Mouse (Mus musculus) NIH3T3 (cell line): ENCODE data around the gene Iqgap2.

Experiments used
- DNase-seq: peaks from one replicate; pipeline ENCODE4 v3.0.0-alpha.2; 2012; ENCODE audit warnings: low read depth

Gene Iqgap2

GRCm38 (mm10) chr13:95712570-95713268 is 179.0 kb downstream of the Iqgap2 start:
- DNase-seq: no peak

GRCm38 (mm10) chr13:95712054-95712453 is 179.7 kb downstream of the Iqgap2 start:
- no peak for DNase-seq

GRCm38 (mm10) chr13:95705589-95705988 is 186.1 kb downstream of the Iqgap2 start:
- DNase-seq: no peak

- DNase-seq: no peak
These were observed 188.3 kb downstream of the Iqgap2 start for GRCm38 (mm10) chr13:95703376-95703775.

- no peak for DNase-seq
These were observed 193.8 kb downstream of the Iqgap2 start for GRCm38 (mm10) chr13:95697874-95698273.

GRCm38 (mm10) chr13:95696654-95697163 is 195.0 kb downstream of the Iqgap2 start, which contains the start of gene F2rl2:
TSS of gene F2rl2 (plus strand) at chr13:95696853.
- no peak for DNase-seq

GRCm38 (mm10) chr13:95696120-95696653 is 195.5 kb downstream of the Iqgap2 start:
- DNase-seq: no peak

- no peak for DNase-seq
These were observed 199.5 kb downstream of the Iqgap2 start for GRCm38 (mm10) chr13:95692201-95692600.

DNA sequence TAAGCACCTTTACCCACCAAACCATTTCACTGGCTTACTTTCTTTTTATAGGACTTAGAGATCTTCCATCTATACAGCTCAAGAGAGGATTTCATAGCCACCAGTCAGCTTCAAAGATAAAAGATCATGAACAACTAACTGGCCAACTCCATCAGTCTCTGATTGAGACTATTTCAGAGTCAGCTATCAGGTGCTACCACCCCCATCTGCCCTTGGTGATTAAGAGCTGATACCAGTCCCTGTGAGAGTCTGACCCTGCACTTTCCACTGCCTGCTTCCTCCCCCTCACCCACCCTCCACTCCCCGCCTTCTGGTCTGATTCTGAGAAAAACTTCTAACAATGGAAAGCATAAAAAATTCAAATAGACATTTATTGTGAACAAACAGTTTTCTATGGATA is 203.1 kb downstream of the Iqgap2 start:
- no peak for DNase-seq

DNA sequence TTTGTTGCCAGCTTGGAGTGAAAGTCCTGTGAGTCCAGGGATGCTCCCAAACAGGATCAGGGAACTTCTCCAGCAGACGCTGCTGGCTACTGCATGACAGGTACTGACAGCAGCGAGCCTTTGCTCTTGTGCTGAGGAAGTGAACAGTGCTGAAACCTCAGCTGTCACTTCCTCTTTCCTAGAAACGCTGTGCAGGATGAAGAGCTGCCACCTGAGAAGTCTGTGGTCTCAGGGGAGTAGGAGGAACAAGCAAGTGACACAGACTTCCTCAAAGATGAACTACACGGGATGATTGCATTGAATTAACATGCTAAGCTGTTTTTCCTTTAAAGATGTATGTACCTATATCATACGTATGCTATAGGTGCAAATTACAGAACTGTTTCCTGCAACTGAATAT is 206.0 kb downstream of the Iqgap2 start:
- no peak for DNase-seq

DNA sequence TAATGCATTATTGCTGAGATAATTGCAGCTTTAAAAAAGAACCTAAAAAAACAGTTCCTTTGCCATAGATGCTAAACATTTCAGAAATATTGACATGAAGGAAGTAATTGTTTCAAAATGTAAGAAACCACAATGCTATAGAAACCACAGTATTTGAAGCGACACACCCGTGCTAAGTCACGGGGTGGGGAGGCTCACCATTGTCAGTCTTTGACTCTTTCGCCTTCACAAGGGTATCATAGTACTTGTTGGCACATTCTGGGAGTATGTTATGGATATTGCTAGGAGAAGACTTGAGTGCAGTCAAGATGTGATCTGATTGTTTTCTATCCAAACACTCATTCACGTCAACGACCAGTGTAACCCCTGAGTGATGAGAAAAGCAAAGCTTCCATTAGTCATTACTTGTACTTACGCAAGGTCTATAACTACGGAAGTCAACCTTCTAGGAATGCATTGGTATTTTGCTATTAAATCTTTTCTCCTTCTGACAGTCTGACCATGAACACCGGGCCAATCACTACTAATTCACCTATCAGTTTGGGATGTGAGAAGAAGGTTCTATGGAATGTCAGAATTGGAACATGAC is 207.0 kb downstream of the Iqgap2 start:
- no peak for DNase-seq

GRCm38 (mm10) chr13:95679491-95679941 is 212.2 kb downstream of the Iqgap2 start:
- no peak for DNase-seq

DNA sequence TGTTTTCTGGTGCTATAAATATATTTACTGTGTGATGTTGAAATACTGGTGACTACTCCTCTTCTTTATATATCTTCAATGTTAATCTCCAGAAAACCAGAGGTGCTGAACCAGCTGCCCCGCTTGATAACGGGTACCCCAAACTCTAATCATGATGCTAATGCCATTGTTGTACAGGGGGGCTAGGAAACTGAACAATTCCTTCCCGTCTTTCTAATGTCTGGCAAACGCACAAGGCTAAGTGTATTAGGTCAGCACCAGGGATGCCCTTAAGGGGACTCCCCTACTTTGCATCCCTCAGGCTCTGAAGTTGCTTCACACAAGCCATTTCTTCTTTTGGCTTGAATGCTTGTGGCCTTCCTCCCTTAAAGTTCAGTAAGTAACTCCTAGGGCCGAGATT is 212.6 kb downstream of the Iqgap2 start:
- no peak for DNase-seq

DNA sequence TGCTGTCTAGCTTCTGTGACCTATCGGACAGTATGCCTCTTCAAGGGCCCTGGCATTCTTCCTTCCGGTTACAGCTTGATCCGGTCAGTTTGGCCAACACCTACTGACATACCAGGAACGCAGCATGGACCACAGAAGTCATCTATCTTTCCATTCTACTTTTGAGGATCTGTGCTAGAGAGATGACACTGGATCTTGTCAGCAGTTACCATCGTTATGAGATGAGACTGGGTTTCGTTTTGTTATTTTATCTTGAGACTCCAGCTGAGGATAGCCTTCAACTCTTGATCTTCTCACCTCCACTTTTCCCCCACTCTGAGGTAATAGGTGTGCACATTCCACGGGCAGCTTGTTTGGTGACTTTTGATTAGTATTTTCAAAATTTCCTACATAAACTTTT is 219.3 kb downstream of the Iqgap2 start:
- no peak for DNase-seq

- no peak for DNase-seq
These were observed 220.4 kb downstream of the Iqgap2 start for GRCm38 (mm10) chr13:95671108-95671897.

GRCm38 (mm10) chr13:95670534-95670933 is 221.2 kb downstream of the Iqgap2 start:
- DNase-seq: no peak

DNA sequence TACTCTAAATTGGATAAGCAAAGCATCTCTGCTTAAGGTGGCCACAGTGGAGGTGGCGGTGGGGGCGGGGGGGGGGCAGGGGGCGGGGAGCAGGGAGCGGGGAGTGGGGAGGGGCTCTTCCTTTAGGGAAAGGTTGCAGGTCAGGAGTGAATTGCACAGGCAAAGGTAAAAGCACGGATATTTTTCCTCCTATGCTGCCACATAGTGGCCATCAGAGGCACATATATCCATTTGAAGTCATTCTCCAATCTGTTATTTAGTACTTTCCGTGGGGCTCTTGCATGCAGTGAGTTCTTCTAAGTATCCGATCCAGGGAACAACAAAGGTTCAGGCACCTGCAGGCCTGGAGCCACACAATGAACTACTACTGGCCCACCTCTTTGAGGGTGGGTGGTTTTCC is 224.5 kb downstream of the Iqgap2 start:
- DNase-seq: peak; percentile 54

GRCm38 (mm10) chr13:95665644-95666356 is 225.9 kb downstream of the Iqgap2 start:
- no peak for DNase-seq

GRCm38 (mm10) chr13:95663834-95664233 is 227.9 kb downstream of the Iqgap2 start:
- DNase-seq: no peak

DNA sequence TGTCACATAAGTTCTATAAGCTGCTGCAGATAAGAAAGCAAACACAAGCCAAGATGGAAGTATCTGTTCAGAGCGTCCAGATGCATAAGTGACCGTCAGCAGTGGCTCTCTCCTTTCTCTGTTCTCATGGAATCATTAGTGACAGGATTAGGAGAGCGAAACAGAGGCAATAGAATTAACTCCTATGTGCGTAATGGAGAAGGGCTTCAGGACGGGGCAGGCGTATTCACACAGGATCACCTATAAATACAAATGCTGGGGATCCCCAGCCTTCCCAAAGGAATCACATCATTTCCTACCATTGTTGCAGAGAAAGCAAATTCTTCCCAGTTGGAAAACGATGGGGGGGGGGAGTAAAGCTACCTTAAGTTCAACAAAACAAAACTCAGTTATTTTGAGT is 232.3 kb downstream of the Iqgap2 start:
- DNase-seq: no peak

DNA sequence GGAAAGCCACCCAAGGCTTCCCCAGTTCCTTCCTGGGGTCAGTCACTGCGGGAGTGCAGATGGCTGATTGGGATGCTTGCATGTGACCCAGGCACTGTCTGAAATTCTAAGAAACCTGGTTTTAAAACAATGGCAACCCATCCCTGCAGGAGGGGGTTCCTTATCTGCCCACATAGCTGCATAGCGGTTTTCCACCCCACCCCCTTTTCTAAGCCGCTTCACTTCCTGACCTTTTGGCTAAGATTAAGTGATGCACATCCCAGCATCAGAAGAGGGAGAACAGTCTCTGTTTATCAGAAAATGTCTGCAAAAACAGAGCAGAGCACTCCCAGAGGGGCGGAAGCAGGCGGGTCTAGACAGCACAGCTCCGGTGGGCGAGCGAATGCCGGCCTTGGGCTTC is 234.6 kb downstream of the Iqgap2 start:
- no peak for DNase-seq

GRCm38 (mm10) chr13:95655284-95655683 is 236.4 kb downstream of the Iqgap2 start:
- no peak for DNase-seq
